Mouse (Mus musculus): ENCODE measurements around the gene Hcrt. TPM values are rescaled to one million over a fixed set of nuclear protein-coding genes. Genes with fewer than 3 reads are reported as not detected.
A peak's percentile ranks its signal among the peaks of the same experiment; 100 is the strongest.

Gene Hcrt
- polyA plus RNA-seq, 1 experiment from 2014 or later, result not detected

DNA sequence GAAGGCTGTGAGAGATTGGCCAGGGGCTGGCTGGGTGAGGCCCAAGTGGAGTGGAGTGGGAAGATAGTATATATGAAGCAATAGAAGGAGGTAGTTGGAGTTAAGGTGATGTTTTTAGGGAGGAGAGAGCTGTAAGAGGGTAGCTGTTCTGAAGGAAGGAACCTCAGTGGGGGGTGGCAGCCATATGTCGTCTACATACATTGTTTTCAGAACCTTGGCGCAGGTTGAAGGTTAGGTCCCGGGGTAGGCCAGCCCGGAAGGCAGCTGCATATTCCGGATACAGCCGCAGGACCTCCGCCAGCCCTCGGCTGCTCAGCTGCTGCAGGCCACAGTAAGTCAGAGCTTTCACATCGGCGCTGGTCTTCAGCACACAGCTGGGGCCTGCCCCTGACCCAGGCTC, 16.2 kb downstream of the Hcrt start:
- Histone ChIP-seq H3K9ac (no peak overlapping the region), H3K27me3 (peaks cover 22% of the 10 kb centered on the region), H3K4me1 (no peaks in the 10 kb centered on the region), H3K4me2 (no peak overlapping the region), H3K27ac (no peak overlapping the region), H3K9me3 (no peaks in the 10 kb centered on the region), H3K36me3 (no peaks in the 10 kb centered on the region), H3K4me3 (no peak overlapping the region)
- WGBS, result 73% methylated on average over 10 of the region's 10 CpGs
- ATAC-seq (ENCODE audit: insufficient number of reproducible peaks, low FRiP score, low TSS enrichment, low read depth), result no peak

GRCm38 (mm10) chr11:100745085-100745484, 17.6 kb downstream of the Hcrt start:
- Histone ChIP-seq H3K27me3 (peaks cover 20% of the 10 kb centered on the region), H3K4me2 (no peak overlapping the region), H3K27ac (no peak overlapping the region), H3K36me3 (no peaks in the 10 kb centered on the region), H3K4me1 (no peaks in the 10 kb centered on the region), H3K9ac (no peak overlapping the region), H3K4me3 (no peak overlapping the region), H3K9me3 (no peaks in the 10 kb centered on the region)
- 12% methylated on average over 6 of the region's 6 CpGs for WGBS
- ATAC-seq (ENCODE audit: insufficient number of reproducible peaks, low FRiP score, low TSS enrichment, low read depth), result no peak

DNA sequence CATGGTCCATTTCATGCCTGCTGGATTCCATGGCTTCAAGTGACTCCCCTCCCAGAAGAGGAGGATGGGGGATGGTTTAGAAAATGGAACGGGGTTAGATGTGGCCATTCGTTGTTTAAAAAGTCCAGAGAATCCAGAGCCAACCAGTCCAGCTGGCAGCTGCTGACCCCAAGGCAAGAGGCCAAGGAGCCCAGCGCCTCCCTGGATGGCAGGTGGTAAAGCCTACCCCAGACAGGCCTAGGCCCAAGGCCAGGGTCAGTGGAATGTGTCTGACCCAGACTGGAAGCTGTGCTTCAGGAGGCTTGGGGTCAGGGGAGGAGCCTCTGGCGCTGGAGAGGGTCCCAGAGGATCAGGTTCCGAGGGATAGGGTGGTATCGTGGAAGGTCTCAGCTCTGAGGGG, 21.4 kb downstream of the Hcrt start:
- no peaks in the 10 kb centered on the region for H3K27me3 ChIP-seq
- ATAC-seq (ENCODE audit: insufficient number of reproducible peaks, low FRiP score, low TSS enrichment, low read depth), result no peak
- H3K36me3 ChIP-seq, result no peaks in the 10 kb centered on the region
- 71% methylated on average over 6 of the region's 6 CpGs for whole genome bisulfite sequencing
- H3K27ac ChIP-seq, result no peak overlapping the region
- H3K9me3 ChIP-seq, result no peaks in the 10 kb centered on the region
- no peak overlapping the region for H3K9ac ChIP-seq
- H3K4me3 ChIP-seq, result no peak overlapping the region
- no peak overlapping the region for H3K4me2 ChIP-seq
- peaks cover 13% of the 10 kb centered on the region for H3K4me1 ChIP-seq

- peak overlapping the region; percentile 41; the same call in 1 of the 2 replicates for H3K9ac ChIP-seq
- H3K4me2 ChIP-seq, result peak overlapping the region; percentile 77
- H3K27ac ChIP-seq, result no peak overlapping the region
- H3K27me3 ChIP-seq, result no peaks in the 10 kb centered on the region
- peak overlapping the region; percentile 95 for H3K4me3 ChIP-seq
- H3K36me3 ChIP-seq, result no peaks in the 10 kb centered on the region
- no peak for ATAC-seq (ENCODE audit: insufficient number of reproducible peaks, low FRiP score, low TSS enrichment, low read depth)
- no peaks in the 10 kb centered on the region for H3K9me3 ChIP-seq
- WGBS, result 26% methylated on average over 5 of the region's 5 CpGs
- H3K4me1 ChIP-seq, result peaks cover 20% of the 10 kb centered on the region
These were observed 24.0 kb downstream of the Hcrt start for GRCm38 (mm10) chr11:100738749-100739148.

GRCm38 (mm10) chr11:100738066-100738604, 24.6 kb downstream of the Hcrt start, which contains the start of gene Rab5c:
Gene Rab5c (minus strand): TSS chr11:100738215.
- peak within 1 kb of the TSS; percentile 95 for H3K4me3 ChIP-seq
- peak within 1 kb of the TSS; percentile 75 for H3K27ac ChIP-seq
- peaks cover 20% of the 10 kb centered on the region for H3K4me1 ChIP-seq
- no peaks in the 10 kb centered on the region for H3K27me3 ChIP-seq
- no peaks in the 10 kb centered on the region for H3K36me3 ChIP-seq
- H3K9me3 ChIP-seq, result no peaks in the 10 kb centered on the region
- WGBS, result under 1% methylated on average over 39 of the region's 39 CpGs
- peak; percentile 98 for ATAC-seq (ENCODE audit: insufficient number of reproducible peaks, low FRiP score, low TSS enrichment, low read depth)
- peak within 1 kb of the TSS; percentile 95 for H3K9ac ChIP-seq
- peak within 1 kb of the TSS; percentile 77 for H3K4me2 ChIP-seq

DNA sequence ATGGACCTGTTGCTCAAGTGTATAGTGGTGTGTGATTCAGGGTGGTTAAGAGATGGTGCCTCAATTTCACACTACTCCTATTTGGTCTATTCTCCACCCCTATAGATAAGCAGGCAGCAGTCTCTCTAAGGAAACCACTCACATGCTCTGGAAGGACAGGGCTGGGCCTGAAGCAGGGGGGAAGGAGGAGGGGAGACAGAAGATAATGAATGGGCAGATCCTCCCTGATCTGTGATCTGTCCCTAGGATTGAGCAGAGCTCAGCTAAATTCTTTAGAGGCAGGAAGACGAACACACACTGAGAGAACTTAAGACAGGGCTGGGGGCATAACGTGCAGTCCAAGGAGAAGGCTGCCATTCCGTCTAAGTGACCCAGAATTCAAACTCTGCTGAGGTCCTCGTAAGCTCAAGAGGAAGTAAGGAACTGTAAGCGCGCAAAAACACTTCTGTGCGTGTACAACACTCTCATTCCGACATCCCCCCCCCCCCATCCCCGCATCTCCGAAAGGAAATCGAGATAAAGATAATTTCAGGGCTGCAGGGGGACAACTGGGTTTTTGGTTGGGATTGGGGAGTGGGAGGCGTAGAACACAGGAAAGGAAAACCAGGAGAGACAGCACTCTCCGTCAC, 25.5 kb downstream of the Hcrt start:
- Histone ChIP-seq H3K9me3 (no peaks in the 10 kb centered on the region), H3K36me3 (0 out of 2 replicates have a peak, but pooled peaks cover 5% of the 10 kb centered on the region), H3K9ac (peak overlapping the region; percentile 95), H3K27me3 (no peaks in the 10 kb centered on the region), H3K27ac (peak overlapping the region; percentile 75; the same call in 1 of the 2 replicates), H3K4me1 (peaks cover 20% of the 10 kb centered on the region), H3K4me3 (peak overlapping the region; percentile 95), H3K4me2 (peak overlapping the region; percentile 71)
- 2% methylated on average over 13 of the region's 13 CpGs for WGBS
- no peak for ATAC-seq (ENCODE audit: insufficient number of reproducible peaks, low FRiP score, low TSS enrichment, low read depth)

GRCm38 (mm10) chr11:100736746-100737080, 26.0 kb downstream of the Hcrt start:
- Histone ChIP-seq H3K9me3 (no peaks in the 10 kb centered on the region), H3K9ac (peak overlapping the region; percentile 95), H3K4me3 (peak overlapping the region; percentile 95), H3K4me1 (peaks cover 20% of the 10 kb centered on the region), H3K36me3 (0 out of 2 replicates have a peak, but pooled peaks cover 5% of the 10 kb centered on the region), H3K4me2 (peak overlapping the region; percentile 71), H3K27me3 (no peaks in the 10 kb centered on the region), H3K27ac (no peak overlapping the region)
- no peak for ATAC-seq (ENCODE audit: insufficient number of reproducible peaks, low FRiP score, low TSS enrichment, low read depth)
- 79% methylated on average over 4 of the region's 4 CpGs for WGBS

- H3K4me3 ChIP-seq, result peak overlapping the region; percentile 95
These were observed 26.6 kb downstream of the Hcrt start for GRCm38 (mm10) chr11:100735954-100736745.

GRCm38 (mm10) chr11:100735134-100735865, 27.4 kb downstream of the Hcrt start:
- Histone ChIP-seq H3K9ac (no peak overlapping the region), H3K4me2 (no peak overlapping the region), H3K4me1 (peaks cover 24% of the 10 kb centered on the region), H3K27me3 (no peaks in the 10 kb centered on the region), H3K4me3 (no peak overlapping the region), H3K36me3 (peaks cover 10% of the 10 kb centered on the region; the same call in 1 of the 2 replicates), H3K27ac (no peak overlapping the region), H3K9me3 (no peaks in the 10 kb centered on the region)
- ATAC-seq (ENCODE audit: insufficient number of reproducible peaks, low FRiP score, low TSS enrichment, low read depth), result no peak
- WGBS, result 90% methylated on average over 9 of the region's 9 CpGs

More at GRCm38 (mm10) chr11:100735954-100736745, 26.6 kb downstream of the Hcrt start:
- H3K9ac ChIP-seq, result 0 out of 2 replicates have a peak overlapping the region, but pooled peaks have one; percentile 95
- H3K27me3 ChIP-seq, result no peaks in the 10 kb centered on the region
- H3K36me3 ChIP-seq, result peaks cover 5% of the 10 kb centered on the region; the same call in 1 of the 2 replicates
- no peak for ATAC-seq (ENCODE audit: insufficient number of reproducible peaks, low FRiP score, low TSS enrichment, low read depth)
- no peak overlapping the region; the same call in 1 of the 2 replicates for H3K4me2 ChIP-seq
- H3K4me1 ChIP-seq, result peaks cover 20% of the 10 kb centered on the region
- no peak overlapping the region for H3K27ac ChIP-seq
- H3K9me3 ChIP-seq, result no peaks in the 10 kb centered on the region
- 68% methylated on average over 14 of the region's 14 CpGs for WGBS

DNA sequence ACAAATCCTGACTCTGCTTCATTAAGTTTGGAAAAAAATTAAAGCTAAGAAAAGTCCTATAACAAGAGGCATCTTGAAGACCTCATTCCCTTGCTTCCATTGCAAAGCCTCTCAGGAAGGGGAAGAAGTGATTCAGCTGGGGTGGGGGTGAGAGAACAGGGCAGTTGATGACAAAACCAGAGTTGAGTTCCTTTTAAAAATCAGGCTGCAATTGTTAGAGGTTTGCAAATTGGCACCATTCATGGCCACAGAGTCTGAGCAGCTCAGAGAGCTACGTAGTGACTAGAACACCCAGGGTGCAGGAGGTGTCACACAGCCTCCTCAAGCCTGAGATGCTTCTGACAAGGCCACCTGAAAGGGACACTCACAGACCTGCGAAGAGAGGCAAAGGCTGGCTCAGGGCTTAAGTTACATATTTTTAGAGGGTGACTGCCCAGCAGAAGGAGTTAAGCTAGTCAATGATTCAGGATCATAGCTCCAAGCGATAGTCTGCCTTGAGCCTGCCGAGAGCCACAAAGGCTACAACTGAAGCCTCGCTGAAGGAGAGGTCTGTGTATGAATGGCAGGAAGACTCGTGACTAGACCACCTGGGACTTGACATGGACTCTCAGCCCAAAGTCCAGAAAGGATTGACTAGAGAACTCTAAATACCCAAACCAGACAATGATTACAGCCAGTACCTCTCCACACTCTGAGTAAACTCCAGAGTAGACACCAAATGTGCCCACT, 32.1 kb downstream of the Hcrt start:
- no peak for ATAC-seq (ENCODE audit: insufficient number of reproducible peaks, low FRiP score, low TSS enrichment, low read depth)
- H3K4me3 ChIP-seq, result no peak overlapping the region
- no peaks in the 10 kb centered on the region for H3K27me3 ChIP-seq
- no peak overlapping the region for H3K4me2 ChIP-seq
- H3K36me3 ChIP-seq, result peaks cover 22% of the 10 kb centered on the region; the same call in 1 of the 2 replicates
- H3K4me1 ChIP-seq, result peaks cover 4% of the 10 kb centered on the region
- no peak overlapping the region for H3K9ac ChIP-seq
- no peaks in the 10 kb centered on the region for H3K9me3 ChIP-seq
- H3K27ac ChIP-seq, result no peak overlapping the region
- 81% methylated on average over 6 of the region's 6 CpGs for WGBS

- Histone ChIP-seq H3K36me3 (peaks cover 22% of the 10 kb centered on the region; the same call in 1 of the 2 replicates), H3K27ac (no peak overlapping the region), H3K27me3 (no peaks in the 10 kb centered on the region), H3K4me1 (peaks cover 8% of the 10 kb centered on the region), H3K4me3 (no peak overlapping the region), H3K9ac (no peak overlapping the region), H3K9me3 (no peaks in the 10 kb centered on the region), H3K4me2 (no peak overlapping the region)
- no peak for ATAC-seq (ENCODE audit: insufficient number of reproducible peaks, low FRiP score, low TSS enrichment, low read depth)
- 83% methylated on average over 4 of the region's 4 CpGs for WGBS
These were observed 32.8 kb downstream of the Hcrt start for GRCm38 (mm10) chr11:100729976-100730375.
